Comparison of ENCODE assay signal across 12 mouse cellular contexts in genomic region chr4:155473796-155474195, GRCm38 (mm10). TPM values are rescaled to one million over a fixed set of nuclear protein-coding genes. Genes with fewer than 3 reads are reported as not detected.
A peak's percentile ranks its signal among the peaks of the same experiment; 100 is the strongest.
DNase-seq lines count a peak whose midpoint lies in the region; ATAC-seq and TF ChIP-seq lines count a peak whose summit lies in the region.
"Not testable (repeated sequence)": the region's sequence is repeated elsewhere in the genome, so short reads cannot be mapped to it uniquely, and the experiment has no call there.
"Had no signal": no experiment of that assay in that cellular context is flagged by ENCODE, and none has a peak within 500 bp of the region (broad histone marks: within the 10 kb centered on the region; RNA-seq: fewer than 3 reads in every experiment).

No protein-coding gene starts in this region.

- peak; percentile 81 for DNase-seq in ES-CJ7 (ENCODE audit: low read depth, low spot score)
- peak; percentile 71 for DNase-seq in ZHBTc4 (ENCODE audit: low read depth, low spot score)
- peak; percentile 21 for DNase-seq in cerebellum, adult 9-11 months
- not testable (repeated sequence) for DNase-seq in liver, postnatal 0 days

- peak; percentile 11; the same call in 1 of the 2 replicates for ATAC-seq in intestine, embryonic 15.5 days
- ATAC-seq in liver, postnatal 0 days = not testable (repeated sequence)

- not testable (repeated sequence) for H3K27me3 ChIP-seq in intestine, embryonic 15.5 days (replicated peaks); liver, postnatal 0 days (ENCODE audit: insufficient read depth, low read length)

- not testable (repeated sequence) for H3K4me1 ChIP-seq in intestine, embryonic 15.5 days (replicated peaks); liver, postnatal 0 days (ENCODE audit: insufficient read depth)

- H3K9ac ChIP-seq in intestine, embryonic 15.5 days; liver, postnatal 0 days (replicated peaks): not testable (repeated sequence)

- not testable (repeated sequence) for TF ChIP-seq EP300 in liver, postnatal 0 days (IDR thresholded peaks at IDR 0.05; ENCODE audit: low read depth)

- TF ChIP-seq CTCF in liver, postnatal 0 days (IDR thresholded peaks at IDR 0.05; ENCODE audit: low read depth) = not testable (repeated sequence)

- not testable (repeated sequence) for H3K9me3 ChIP-seq in intestine, embryonic 15.5 days; liver, postnatal 0 days (ENCODE audit: low read length)

- WGBS in intestine, embryonic 15.5 days = 49% methylated on average over 2 of the region's 2 CpGs
- 46% methylated on average over 2 of the region's 2 CpGs for WGBS in liver, postnatal 0 days (ENCODE audit: insufficient replicate concordance)

- H3K4me3 ChIP-seq in intestine, embryonic 15.5 days (replicated peaks); liver, postnatal 0 days (ENCODE audit: low read depth, low read length): not testable (repeated sequence)

- not testable (repeated sequence) for H3K4me2 ChIP-seq in intestine, embryonic 15.5 days (replicated peaks); liver, postnatal 0 days (ENCODE audit: low read depth, low read length)

- H3K36me3 ChIP-seq in intestine, embryonic 15.5 days; liver, postnatal 0 days (replicated peaks; ENCODE audit: insufficient read depth, low read length): not testable (repeated sequence)

- not testable (repeated sequence) for H3K27ac ChIP-seq in intestine, embryonic 15.5 days
- 0 out of 2 replicates have a peak overlapping the region, but pooled peaks have one; percentile 11 for H3K27ac ChIP-seq in liver, postnatal 0 days (ENCODE audit: low read depth)

RNA-seq across cellular contexts. Expression of gene Tmem52, which starts 4.9 kb away (rescaled TPM):
- polyA plus RNA-seq in intestine, embryonic 15.5 days (2015; fragmentation: Nextera tagmentation; extraction: Ambion mirVana) = 2.1 and 2.2 TPM in 2 replicates
- 0.15 and 2.0 TPM in 2 replicates for polyA plus RNA-seq in liver, postnatal 0 days (2015; fragmentation: Nextera tagmentation; extraction: Ambion mirVana)
- polyA plus RNA-seq: C2C12; embryonic facial prominence, embryonic 11.5 days; erythroblast, embryonic 14.5 days; forebrain, embryonic 10.5 days; forebrain, embryonic 12.5 days; forebrain, embryonic 14.5 days; forebrain, embryonic 16.5 days had no signal

RNA-seq across cellular contexts. Expression of gene Gnb1, which starts 17.4 kb away (rescaled TPM):
- polyA plus RNA-seq in intestine, embryonic 15.5 days (2015; fragmentation: Nextera tagmentation; extraction: Ambion mirVana) = 460 and 467 TPM in 2 replicates
- 80.9 and 88.4 TPM in 2 replicates for polyA plus RNA-seq in liver, postnatal 0 days (2015; fragmentation: Nextera tagmentation; extraction: Ambion mirVana)
